ENCODE assay signal across 19 mouse cellular contexts in the genomic region with DNA sequence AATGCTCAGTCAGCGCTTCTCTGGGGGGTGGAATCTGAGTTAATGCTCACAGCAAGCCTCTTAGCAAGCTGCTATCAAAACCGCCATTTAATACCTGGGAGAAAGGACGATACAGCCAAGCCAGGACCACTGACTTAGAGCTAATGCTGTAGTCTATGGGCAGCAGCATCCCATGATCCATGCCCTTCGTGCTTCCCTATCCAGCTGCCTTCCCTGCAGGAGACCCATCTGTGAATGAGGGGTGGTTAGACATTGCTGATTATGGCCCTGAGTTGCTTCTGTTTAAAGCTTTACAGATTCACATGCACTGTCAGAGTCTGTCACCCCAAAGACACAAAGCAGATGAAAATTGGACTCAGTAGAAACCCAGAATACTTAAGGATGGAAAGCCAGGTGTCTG.
DNase-seq lines count a peak whose midpoint lies in the region; ATAC-seq lines count a peak whose summit lies in the region.
"Had no signal": no experiment of that assay in that cellular context is flagged by ENCODE, and none has a peak within 500 bp of the region (broad histone marks: within the 10 kb centered on the region; RNA-seq: fewer than 3 reads in every experiment).

No protein-coding gene starts in this region.

- H3K9me3 ChIP-seq in megakaryocyte, embryonic 14.5 days = peaks cover 83% of the 10 kb centered on the region
- H3K9me3 ChIP-seq: embryonic facial prominence, embryonic 13.5 days; embryonic facial prominence, embryonic 15.5 days; forebrain, embryonic 10.5 days; forebrain, embryonic 12.5 days had no signal

- no peaks in the 10 kb centered on the region for H3K36me3 ChIP-seq in megakaryocyte, embryonic 14.5 days (replicated peaks; ENCODE audit: low read length)
- H3K36me3 ChIP-seq: embryonic facial prominence, embryonic 13.5 days; embryonic facial prominence, embryonic 15.5 days; forebrain, embryonic 10.5 days; forebrain, embryonic 12.5 days had no signal

- no peak for ATAC-seq in megakaryocyte, adult 5-6 weeks (ENCODE audit: poor library complexity, severe bottlenecking)
- ATAC-seq: forebrain, embryonic 14.5 days; forebrain, embryonic 16.5 days had no signal

- H3K4me1 ChIP-seq in megakaryocyte, embryonic 14.5 days = no peaks in the 10 kb centered on the region
- H3K4me1 ChIP-seq: embryonic facial prominence, embryonic 13.5 days; embryonic facial prominence, embryonic 15.5 days; forebrain, embryonic 12.5 days had no signal

- DNase-seq in cerebellum, postnatal 14 days = peak; percentile 20 to 36
- DNase-seq in cerebellum, adult 8-10 months = no peak
- DNase-seq: adrenal gland, adult 2 months; adrenal gland, postnatal 10 days; adrenal gland, postnatal 25 days; cerebellum, adult 11 months; cerebellum, adult 2 months; cerebellum, adult 9-11 months; cerebellum, postnatal 36 days; embryo, embryonic 11 days had no signal

- no peaks in the 10 kb centered on the region for H3K27me3 ChIP-seq in megakaryocyte, embryonic 14.5 days (replicated peaks)
- H3K27me3 ChIP-seq: embryonic facial prominence, embryonic 13.5 days; embryonic facial prominence, embryonic 15.5 days; forebrain, embryonic 12.5 days had no signal

- peak overlapping the region; percentile 47 for H3K4me3 ChIP-seq in megakaryocyte, embryonic 14.5 days (replicated peaks)
- H3K4me3 ChIP-seq: embryonic facial prominence, embryonic 13.5 days; embryonic facial prominence, embryonic 15.5 days; erythroblast, embryonic 14.5 days; forebrain, embryonic 10.5 days; forebrain, embryonic 12.5 days had no signal
